9 mouse cellular contexts compared by ENCODE assay signal in genomic region chr19:56294654-56295399, GRCm38 (mm10). TPM values are rescaled to one million over a fixed set of nuclear protein-coding genes. Genes with fewer than 3 reads are reported as not detected.
DNase-seq lines count a peak whose midpoint lies in the region; ATAC-seq and TF ChIP-seq lines count a peak whose summit lies in the region.
"Had no signal": no experiment of that assay in that cellular context is flagged by ENCODE, and none has a peak within 500 bp of the region (broad histone marks: within the 10 kb centered on the region; RNA-seq: fewer than 3 reads in every experiment).

No protein-coding gene starts in this region.

- peak; percentile 71 for TF ChIP-seq CTCF in ES-Bruce4 (IDR thresholded peaks at IDR 0.05; ENCODE audit: low read depth, low read length)
- TF ChIP-seq CTCF in layer of hippocampus, adult 2 months (conservative IDR thresholded peaks at IDR 0.05), result peak; percentile 79
- peak; percentile 87 for TF ChIP-seq CTCF in lung, adult 2 months (IDR thresholded peaks at IDR 0.05; ENCODE audit: insufficient read depth, low read length)

- H3K27me3 ChIP-seq in ES-Bruce4 (ENCODE audit: control insufficient read depth, insufficient read depth, low read length, poor library complexity, severe bottlenecking), result no peaks in the 10 kb centered on the region
- no peaks in the 10 kb centered on the region for H3K27me3 ChIP-seq in forebrain, embryonic 16.5 days (replicated peaks; ENCODE audit: control insufficient read depth, insufficient read depth, low read length)

- H3K27ac ChIP-seq in ES-Bruce4 (ENCODE audit: insufficient read depth, low read length), result no peak overlapping the region
- no peak overlapping the region for H3K27ac ChIP-seq in forebrain, embryonic 16.5 days (ENCODE audit: low read length)
- H3K27ac ChIP-seq in layer of hippocampus, adult 2 months, result no peak overlapping the region

- intact Hi-C loops in heart, postnatal 36 days (cut with DNase I), result loop anchor here (2.0 kb wide), 1 partner anchor 40 kb away; no protein-coding TSS in a partner anchor

- H3K4me2 ChIP-seq in forebrain, embryonic 16.5 days (ENCODE audit: low read length), result no peak overlapping the region

- peak; percentile 90 to 92 for DNase-seq in cerebellum, adult 18-20 months
- peak; percentile 69 to 78 for DNase-seq in heart, postnatal 36 days
- DNase-seq in layer of hippocampus, adult 2 months (ENCODE audit: low spot score in 2 of 2), result peak; percentile 45 to 74
- peak; percentile 76 for DNase-seq in lung, adult 2 months
- DNase-seq in ovary, adult 18-20 months (ENCODE audit: low spot score), result peak; percentile 28
- DNase-seq in thymus, postnatal 0 days (ENCODE audit: low spot score), result peak; percentile 29

- WGBS in forebrain, embryonic 16.5 days, result 37% methylated on average over 7 of the region's 7 CpGs
- WGBS in lung, adult 2 months, result 36% methylated on average over 7 of the region's 7 CpGs

- H3K9ac ChIP-seq in ES-Bruce4 (ENCODE audit: low read depth, poor library complexity, severe bottlenecking), result no peak overlapping the region
- H3K9ac ChIP-seq in forebrain, embryonic 16.5 days (replicated peaks; ENCODE audit: low read depth, low read length), result no peak overlapping the region

- H3K4me1 ChIP-seq in ES-Bruce4 (ENCODE audit: control insufficient read depth, insufficient read depth, low read length), result no peaks in the 10 kb centered on the region
- H3K4me1 ChIP-seq in forebrain, embryonic 16.5 days (replicated peaks; ENCODE audit: control insufficient read depth, insufficient read depth, low read length), result peaks cover 11% of the 10 kb centered on the region
- 0 out of 2 replicates have a peak, but pooled peaks cover 2% of the 10 kb centered on the region for H3K4me1 ChIP-seq in lung, adult 2 months (ENCODE audit: control insufficient read depth, insufficient read depth, low read length)

- H3K36me3 ChIP-seq in ES-Bruce4 (ENCODE audit: control insufficient read depth, insufficient read depth, low read length, poor library complexity, severe bottlenecking), result no peaks in the 10 kb centered on the region
- H3K36me3 ChIP-seq in forebrain, embryonic 16.5 days (ENCODE audit: control insufficient read depth, insufficient read depth), result no peaks in the 10 kb centered on the region

- H3K9me3 ChIP-seq in ES-Bruce4 (replicated peaks; ENCODE audit: control insufficient read depth, insufficient read depth, low read length, poor library complexity, severe bottlenecking), result no peaks in the 10 kb centered on the region
- no peaks in the 10 kb centered on the region for H3K9me3 ChIP-seq in forebrain, embryonic 16.5 days (ENCODE audit: control insufficient read depth, low read length)

- no peak overlapping the region for H3K4me3 ChIP-seq in ES-Bruce4 (ENCODE audit: low read depth, low read length)
- H3K4me3 ChIP-seq in forebrain, embryonic 16.5 days (replicated peaks; ENCODE audit: low read length), result no peak overlapping the region
- H3K4me3 ChIP-seq in layer of hippocampus, adult 2 months, result no peak overlapping the region
- no peak overlapping the region for H3K4me3 ChIP-seq in lung, adult 2 months (replicated peaks; ENCODE audit: extremely low read depth, low read depth, low read length)
- H3K4me3 ChIP-seq: erythroblast, embryonic 14.5 days had no signal

- no peak for TF ChIP-seq POLR2A in ES-Bruce4 (IDR thresholded peaks at IDR 0.05; ENCODE audit: insufficient read depth, low read length)
- no peak for TF ChIP-seq POLR2A in lung, adult 2 months (IDR thresholded peaks at IDR 0.05; ENCODE audit: borderline replicate concordance, extremely low read depth, low read depth, low read length)

- TF ChIP-seq EP300 in ES-Bruce4 (IDR thresholded peaks at IDR 0.05; ENCODE audit: insufficient read depth, low read depth, low read length), result no peak

- ATAC-seq in forebrain, embryonic 16.5 days, result peak; percentile 74

RNA-seq across cellular contexts. Expression of gene Habp2, which starts 7.9 kb away (rescaled TPM):
- polyA plus RNA-seq in ES-Bruce4 (2011; ENCODE audit: insufficient read depth, insufficient read length, low read depth, missing spikeins), result not detected in 2 replicates
- 0.20 TPM in 1 of 2 replicates, not detected in the other for polyA plus RNA-seq in forebrain, embryonic 16.5 days (2015; fragmentation: Nextera tagmentation; extraction: Ambion mirVana)
- total RNA-seq in heart, postnatal 36 days (2021), result not detected
- not detected for total RNA-seq in layer of hippocampus, adult 2 months (2021)
- not detected in 2 replicates for polyA plus RNA-seq in lung, adult 2 months (2012; rRNA removed)
- polyA plus RNA-seq in thymus, postnatal 0 days (2015; fragmentation: Nextera tagmentation; extraction: Ambion mirVana), result 0.14 and 0.20 TPM in 2 replicates

Comparison
In these comparisons a context has a peak if more than half of its experiments do, and no peak if none do; other contexts are left out.
1. DNase-seq: peak in every context shown above with its lines; median percentile 91 in cerebellum, adult 18-20 months; 76 in lung, adult 2 months; 74 in heart, postnatal 36 days; 60 in layer of hippocampus, adult 2 months; 29 in thymus, postnatal 0 days; 28 in ovary, adult 18-20 months.